18 mouse cellular contexts compared by ENCODE assay signal in the genomic region with DNA sequence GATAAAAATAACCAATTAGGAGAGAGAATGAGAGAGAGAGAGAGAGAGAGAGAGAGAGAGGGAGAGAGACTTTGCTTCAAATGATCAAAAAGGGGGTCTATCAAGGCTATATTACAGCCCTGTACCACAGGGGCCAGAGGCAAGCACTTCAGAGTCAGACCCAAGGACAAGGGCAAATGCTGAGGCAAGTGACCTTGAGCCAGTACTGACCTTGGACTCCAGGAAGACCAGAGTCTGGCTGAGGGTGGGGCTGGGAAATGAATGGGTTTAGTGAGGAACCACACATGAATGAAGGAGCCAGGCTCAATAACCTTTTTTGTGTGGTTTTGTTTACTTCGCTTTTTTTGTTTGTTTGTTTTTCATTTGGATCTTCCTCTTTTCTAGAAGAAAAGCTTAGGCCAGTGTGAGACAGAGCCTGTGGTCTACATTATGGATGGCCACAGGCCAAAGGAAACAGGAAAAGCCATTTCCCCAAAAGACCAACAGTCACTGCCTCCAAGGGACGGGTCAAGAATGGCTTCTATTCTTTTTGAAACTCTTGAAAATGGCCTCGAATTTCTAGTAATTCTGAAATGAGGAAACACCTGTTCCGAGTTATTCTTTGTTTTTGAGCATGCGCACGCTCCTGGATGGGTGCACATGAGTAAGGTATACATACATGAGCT. TPM values are rescaled to one million over a fixed set of nuclear protein-coding genes. Genes with fewer than 3 reads are reported as not detected.
DNase-seq lines count a peak whose midpoint lies in the region; ATAC-seq and TF ChIP-seq lines count a peak whose summit lies in the region.
"Had no signal": no experiment of that assay in that cellular context is flagged by ENCODE, and none has a peak within 500 bp of the region (broad histone marks: within the 10 kb centered on the region; RNA-seq: fewer than 3 reads in every experiment).

No protein-coding gene starts in this region.

- no peak for ATAC-seq in liver, embryonic 12.5 days
- no peak for ATAC-seq in kidney, postnatal 0 days (replicated peaks; ENCODE audit: low FRiP score, low read depth)
- ATAC-seq in forebrain, embryonic 16.5 days = no peak
- ATAC-seq: forebrain, embryonic 13.5 days had no signal

- no peak for TF ChIP-seq POLR2A in liver, adult 2 months (IDR thresholded peaks at IDR 0.05; ENCODE audit: extremely low read depth, insufficient read depth, low read length)

- no peaks in the 10 kb centered on the region for H3K9me3 ChIP-seq in liver, embryonic 12.5 days (replicated peaks)
- no peaks in the 10 kb centered on the region for H3K9me3 ChIP-seq in heart, embryonic 10.5 days
- no peaks in the 10 kb centered on the region for H3K9me3 ChIP-seq in kidney, postnatal 0 days (replicated peaks; ENCODE audit: low read length)
- no peaks in the 10 kb centered on the region for H3K9me3 ChIP-seq in forebrain, embryonic 16.5 days (ENCODE audit: control insufficient read depth, low read length)
- H3K9me3 ChIP-seq: embryonic facial prominence, embryonic 12.5 days; forebrain, embryonic 13.5 days; midbrain, embryonic 10.5 days; neural tube, embryonic 13.5 days; stomach, embryonic 15.5 days had no signal

- no peak overlapping the region for H3K9ac ChIP-seq in liver, adult 2 months (ENCODE audit: low read depth, low read length)
- no peak overlapping the region for H3K9ac ChIP-seq in liver, embryonic 12.5 days
- H3K9ac ChIP-seq in kidney, postnatal 0 days (ENCODE audit: low read depth, low read length) = no peak overlapping the region
- H3K9ac ChIP-seq in forebrain, embryonic 16.5 days (replicated peaks; ENCODE audit: low read depth, low read length) = no peak overlapping the region
- H3K9ac ChIP-seq: embryonic facial prominence, embryonic 12.5 days; forebrain, embryonic 13.5 days; neural tube, embryonic 13.5 days; stomach, embryonic 15.5 days had no signal

- H3K27ac ChIP-seq in liver, adult 2 months (replicated peaks; ENCODE audit: insufficient read depth, low read depth, low read length) = no peak overlapping the region
- no peak overlapping the region for H3K27ac ChIP-seq in liver, embryonic 12.5 days
- H3K27ac ChIP-seq in heart, embryonic 10.5 days = peak overlapping the region; percentile 75
- no peak overlapping the region for H3K27ac ChIP-seq in kidney, postnatal 0 days
- no peak overlapping the region for H3K27ac ChIP-seq in forebrain, embryonic 16.5 days (ENCODE audit: low read length)
- H3K27ac ChIP-seq: embryonic facial prominence, embryonic 12.5 days; forebrain, embryonic 13.5 days; midbrain, embryonic 10.5 days; neural tube, embryonic 13.5 days; stomach, embryonic 15.5 days had no signal

- H3K27me3 ChIP-seq in liver, adult 2 months (ENCODE audit: control insufficient read depth, insufficient read depth, low read length) = no peaks in the 10 kb centered on the region
- H3K27me3 ChIP-seq in liver, embryonic 12.5 days (replicated peaks) = no peaks in the 10 kb centered on the region
- no peaks in the 10 kb centered on the region for H3K27me3 ChIP-seq in heart, embryonic 10.5 days (ENCODE audit: insufficient read depth, poor library complexity, severe bottlenecking)
- no peaks in the 10 kb centered on the region for H3K27me3 ChIP-seq in kidney, postnatal 0 days (ENCODE audit: insufficient read depth, low read length)
- H3K27me3 ChIP-seq in forebrain, embryonic 16.5 days (replicated peaks; ENCODE audit: control insufficient read depth, insufficient read depth, low read length) = no peaks in the 10 kb centered on the region
- H3K27me3 ChIP-seq: embryonic facial prominence, embryonic 12.5 days; forebrain, embryonic 13.5 days; neural tube, embryonic 13.5 days; stomach, embryonic 15.5 days had no signal

- no peak overlapping the region for H3K4me3 ChIP-seq in liver, adult 2 months (ENCODE audit: insufficient read depth, low read depth, low read length)
- H3K4me3 ChIP-seq in liver, embryonic 12.5 days = no peak overlapping the region
- no peak overlapping the region for H3K4me3 ChIP-seq in heart, embryonic 10.5 days
- no peak overlapping the region for H3K4me3 ChIP-seq in kidney, postnatal 0 days (replicated peaks; ENCODE audit: low read depth, low read length)
- no peak overlapping the region for H3K4me3 ChIP-seq in forebrain, embryonic 16.5 days (replicated peaks; ENCODE audit: low read length)
- H3K4me3 ChIP-seq: embryonic facial prominence, embryonic 12.5 days; forebrain, embryonic 13.5 days; midbrain, embryonic 10.5 days; neural tube, embryonic 13.5 days; stomach, embryonic 15.5 days had no signal

- DNase-seq in liver, adult 2 months (ENCODE audit: extremely low read depth, low read depth, low spot score) = peak; percentile 34
- peak; percentile 73 for DNase-seq in ZHBTc4 (ENCODE audit: low read depth, low spot score)
- DNase-seq in heart, embryonic 10.5 days (ENCODE audit: low spot score) = no peak
- DNase-seq in kidney, postnatal 0 days (ENCODE audit: low spot score) = peak; percentile 55
- no peak for DNase-seq in cerebellum, adult 11-12 months
- no peak for DNase-seq in gastrocnemius, postnatal 10 days
- DNase-seq: cerebellum, adult 18-20 months; gastrocnemius, postnatal 36 days; liver; right cerebral cortex, postnatal 25 days; thymus, postnatal 36 days had no signal

- no peak overlapping the region for H3K4me2 ChIP-seq in liver, embryonic 12.5 days
- no peak overlapping the region for H3K4me2 ChIP-seq in kidney, postnatal 0 days (ENCODE audit: low read length)
- H3K4me2 ChIP-seq in forebrain, embryonic 16.5 days (ENCODE audit: low read length) = no peak overlapping the region
- H3K4me2 ChIP-seq: embryonic facial prominence, embryonic 12.5 days; forebrain, embryonic 13.5 days; neural tube, embryonic 13.5 days; stomach, embryonic 15.5 days had no signal

- no peaks in the 10 kb centered on the region for H3K4me1 ChIP-seq in liver, adult 2 months (ENCODE audit: control insufficient read depth, insufficient read depth, low read length)
- peaks cover 8% of the 10 kb centered on the region for H3K4me1 ChIP-seq in liver, embryonic 12.5 days
- peaks cover 15% of the 10 kb centered on the region; the same call in 1 of the 2 replicates for H3K4me1 ChIP-seq in heart, embryonic 10.5 days
- H3K4me1 ChIP-seq in kidney, postnatal 0 days (replicated peaks; ENCODE audit: insufficient read depth, low read length) = no peaks in the 10 kb centered on the region
- no peaks in the 10 kb centered on the region for H3K4me1 ChIP-seq in forebrain, embryonic 16.5 days (replicated peaks; ENCODE audit: control insufficient read depth, insufficient read depth, low read length)
- H3K4me1 ChIP-seq: embryonic facial prominence, embryonic 12.5 days; forebrain, embryonic 13.5 days; midbrain, embryonic 10.5 days; neural tube, embryonic 13.5 days; stomach, embryonic 15.5 days had no signal

- no peaks in the 10 kb centered on the region for H3K36me3 ChIP-seq in liver, adult 2 months (ENCODE audit: control insufficient read depth, insufficient read depth, low read length)
- H3K36me3 ChIP-seq in liver, embryonic 12.5 days = peaks cover 96% of the 10 kb centered on the region
- H3K36me3 ChIP-seq in heart, embryonic 10.5 days = peaks cover 85% of the 10 kb centered on the region
- peaks cover 54% of the 10 kb centered on the region; the same call in 1 of the 2 replicates for H3K36me3 ChIP-seq in kidney, postnatal 0 days (ENCODE audit: insufficient read depth, low read length)
- H3K36me3 ChIP-seq in forebrain, embryonic 16.5 days (ENCODE audit: control insufficient read depth, insufficient read depth) = peaks cover 10% of the 10 kb centered on the region; the same call in 1 of the 2 replicates

- no peaks in the 10 kb centered on the region for H3K79me2 ChIP-seq in liver, adult 2 months (ENCODE audit: control insufficient read depth, insufficient read depth, low read length)

- 69% methylated on average over 6 of the region's 6 CpGs for WGBS in liver, adult 2 months
- WGBS in liver, embryonic 12.5 days (ENCODE audit: insufficient replicate concordance) = 75% methylated on average over 6 of the region's 6 CpGs
- 76% methylated on average over 6 of the region's 6 CpGs for WGBS in heart, embryonic 10.5 days
- 67% methylated on average over 6 of the region's 6 CpGs for WGBS in kidney, postnatal 0 days
- WGBS in forebrain, embryonic 16.5 days = 83% methylated on average over 6 of the region's 6 CpGs

- TF ChIP-seq CTCF in liver, adult 2 months (IDR thresholded peaks at IDR 0.05; ENCODE audit: low read depth, low read length) = no peak
- no peak for TF ChIP-seq CTCF in kidney, postnatal 0 days (IDR thresholded peaks at IDR 0.05; ENCODE audit: low read depth)

RNA-seq across cellular contexts. Expression of gene Tacr2, which starts 35.4 kb away (rescaled TPM):
- total RNA-seq in liver, adult 2 months (2014; rRNA removed) = not detected in 2 replicates
- polyA plus RNA-seq in liver, adult 2 months (2012; rRNA removed) = not detected in 2 replicates
- not detected in 2 replicates for polyA plus RNA-seq in liver, embryonic 12.5 days (2016; fragmentation: Nextera tagmentation; extraction: Ambion mirVana)
- not detected in 2 replicates for polyA plus RNA-seq in heart, embryonic 10.5 days (2016; fragmentation: Nextera tagmentation; extraction: Ambion mirVana)
- polyA plus RNA-seq in kidney, postnatal 0 days (2015; fragmentation: Nextera tagmentation; extraction: Ambion mirVana) = not detected in 2 replicates
- not detected in 2 replicates for polyA plus RNA-seq in forebrain, embryonic 16.5 days (2015; fragmentation: Nextera tagmentation; extraction: Ambion mirVana)
- not detected for total RNA-seq in gastrocnemius, postnatal 10 days (2021)
- total RNA-seq: gastrocnemius, postnatal 36 days had no signal
- polyA plus RNA-seq: embryonic facial prominence, embryonic 12.5 days; forebrain, embryonic 13.5 days; midbrain, embryonic 10.5 days had no signal

RNA-seq across cellular contexts. Expression of gene Tspan15, which starts 56.5 kb away (rescaled TPM):
- 4.1 and 7.3 TPM in 2 replicates for total RNA-seq in liver, adult 2 months (2014; rRNA removed)
- 4.8 and 8.6 TPM in 2 replicates for polyA plus RNA-seq in liver, adult 2 months (2012; rRNA removed)
- 8.9 and 11.6 TPM in 2 replicates for polyA plus RNA-seq in liver, embryonic 12.5 days (2016; fragmentation: Nextera tagmentation; extraction: Ambion mirVana)
- polyA plus RNA-seq in heart, embryonic 10.5 days (2016; fragmentation: Nextera tagmentation; extraction: Ambion mirVana) = 7.7 and 13.9 TPM in 2 replicates
- 47.0 and 49.8 TPM in 2 replicates for polyA plus RNA-seq in kidney, postnatal 0 days (2015; fragmentation: Nextera tagmentation; extraction: Ambion mirVana)
- 13.9 and 15.4 TPM in 2 replicates for polyA plus RNA-seq in forebrain, embryonic 16.5 days (2015; fragmentation: Nextera tagmentation; extraction: Ambion mirVana)
- 10 to 100 TPM; 16.4 to 19.3 TPM for total RNA-seq in gastrocnemius, postnatal 10 days (2021)

Comparison
In these comparisons a context has a peak if more than half of its experiments do, and no peak if none do; other contexts are left out.
1. DNase-seq: peak in liver, adult 2 months (single experiment), ZHBTc4 (single experiment) and kidney, postnatal 0 days (single experiment); none in heart, embryonic 10.5 days (single experiment), cerebellum, adult 11-12 months (single experiment) and gastrocnemius, postnatal 10 days (single experiment).